Mouse (Mus musculus) embryonic facial prominence, embryonic 11.5 days (tissue): ENCODE data around the gene Cdk6. TPM values are rescaled to one million over a fixed set of nuclear protein-coding genes. Genes with fewer than 3 reads are reported as not detected.
"Not testable (repeated sequence)": the region's sequence is repeated elsewhere in the genome, so short reads cannot be mapped to it uniquely, and the experiment has no call there.

Source experiments
- ATAC-seq: fragments of 200-750 bp; cut with Nextera tagmentation; replicated peaks from 2 replicates; pipeline ENCODE4 v1.8.0; 2017; ENCODE audit warnings: low read depth; ENCODE audit not compliant: insufficient number of reproducible peaks, low FRiP score, low TSS enrichment
- DNase-seq: peaks from one replicate; pipeline ENCODE4 v3.0.0-alpha.2; 2015; ENCODE audit warnings: low spot score
- H3K27ac ChIP-seq: fragments of 300-500 bp; sonication (generic); replicated peaks from 2 replicates; pipeline ENCODE4 v1.5.1; 2014; ENCODE audit warnings: mild to moderate bottlenecking, low read depth, low read length, control low read depth
- H3K27me3 ChIP-seq: fragments of 300-500 bp; sonication (generic); 2 replicates; pipeline ENCODE4 v1.6.1; 2014; ENCODE audit warnings: mild to moderate bottlenecking, low read length, moderate library complexity, mixed read lengths; ENCODE audit not compliant: control insufficient read depth, insufficient read depth
- H3K36me3 ChIP-seq: fragments of 300-500 bp; sonication (generic); replicated peaks from 2 replicates; pipeline ENCODE4 v1.6.1; 2014; ENCODE audit warnings: low read depth, mild to moderate bottlenecking, low read length, moderate library complexity, mixed read lengths; ENCODE audit not compliant: control insufficient read depth, insufficient read depth
- H3K4me1 ChIP-seq: fragments of 300-500 bp; sonication (generic); 2 replicates; pipeline ENCODE4 v1.6.1; 2014; ENCODE audit warnings: low read length, mixed read lengths; ENCODE audit not compliant: control insufficient read depth, insufficient read depth
- H3K4me2 ChIP-seq: fragments of 300-500 bp; sonication (generic); 2 replicates; pipeline ENCODE4 v1.6.1; 2014; ENCODE audit warnings: low read depth, mild to moderate bottlenecking, control low read depth, low read length, moderate library complexity
- H3K4me3 ChIP-seq: fragments of 300-500 bp; sonication (generic); 2 replicates; pipeline ENCODE4 v1.5.1; 2014; ENCODE audit warnings: low read depth, low read length, control low read depth
- H3K9ac ChIP-seq: fragments of 300-500 bp; sonication (generic); replicated peaks from 2 replicates; pipeline ENCODE4 v1.6.1; 2014; ENCODE audit warnings: mild to moderate bottlenecking, control low read depth, low read length
- H3K9me3 ChIP-seq: fragments of 300-500 bp; sonication (generic); replicated peaks from 2 replicates; pipeline ENCODE4 v1.6.1; 2016; ENCODE audit warnings: mild to moderate bottlenecking, low read length, inconsistent platforms, mixed read lengths; ENCODE audit not compliant: control insufficient read depth
- WGBS: fragments of 180-500 bp; shearing (Covaris S2); extraction: QIAGEN DNeasy Blood & Tissue Kit; methylation state at CpG from one replicate; pipeline ENCODE4 v1.1.7; 2014; 5-methylcytosine and 5-hydroxymethylcytosine counted together
- polyA plus RNA-seq: library from polyadenylated mRNA; unstranded; fragments of >200 nt; fragmentation: Nextera tagmentation; extraction: Ambion mirVana; gene quantifications from 2 replicates; pipeline ENCODE4 v1.2.1, GENCODE M21; 2014

Gene Cdk6
- polyA plus RNA-seq, 1 experiment from 2014 or later = 17.2 TPM

DNA sequence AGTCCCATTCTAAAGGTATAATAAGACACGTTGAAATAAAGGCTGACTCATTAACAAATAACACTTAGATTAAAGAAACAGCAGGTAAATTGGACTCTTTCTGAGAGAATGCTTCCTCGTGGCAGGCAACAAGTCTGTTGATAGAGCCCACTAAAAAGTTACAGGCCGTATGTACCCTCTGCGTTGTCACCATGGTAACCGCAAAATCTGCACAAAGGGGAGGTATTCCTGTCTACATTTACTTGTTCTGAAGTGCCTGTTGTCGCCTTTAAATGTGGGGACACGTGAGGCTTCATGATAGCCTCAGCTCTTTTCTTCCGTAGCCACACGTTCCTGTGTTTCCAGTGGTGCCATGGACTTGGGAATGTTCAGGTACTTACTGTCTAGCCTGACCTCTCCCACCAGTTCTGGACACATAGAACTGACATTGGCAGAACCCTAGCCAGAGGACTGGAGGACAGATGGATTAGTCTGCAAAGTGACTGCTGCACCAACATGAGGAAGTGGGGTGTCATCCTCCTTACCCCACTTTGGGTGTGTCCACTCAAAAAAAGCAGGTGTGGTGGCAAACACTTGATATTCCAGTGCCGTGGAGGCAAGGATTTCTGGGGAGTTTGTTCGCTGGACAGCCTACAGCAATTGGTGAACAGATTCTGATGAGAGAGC is 55.8 kb downstream of the Cdk6 start:
- no peak overlapping the region for H3K9ac ChIP-seq
- H3K9me3 ChIP-seq = no peaks in the 10 kb centered on the region
- no peaks in the 10 kb centered on the region for H3K27me3 ChIP-seq
- no peak overlapping the region for H3K4me3 ChIP-seq
- no peaks in the 10 kb centered on the region for H3K36me3 ChIP-seq
- ATAC-seq (no peak), DNase-seq (no peak)
- WGBS = 88% methylated on average over 11 of the region's 11 CpGs
- no peak overlapping the region for H3K27ac ChIP-seq
- no peak overlapping the region for H3K4me2 ChIP-seq
- H3K4me1 ChIP-seq = no peaks in the 10 kb centered on the region

DNA sequence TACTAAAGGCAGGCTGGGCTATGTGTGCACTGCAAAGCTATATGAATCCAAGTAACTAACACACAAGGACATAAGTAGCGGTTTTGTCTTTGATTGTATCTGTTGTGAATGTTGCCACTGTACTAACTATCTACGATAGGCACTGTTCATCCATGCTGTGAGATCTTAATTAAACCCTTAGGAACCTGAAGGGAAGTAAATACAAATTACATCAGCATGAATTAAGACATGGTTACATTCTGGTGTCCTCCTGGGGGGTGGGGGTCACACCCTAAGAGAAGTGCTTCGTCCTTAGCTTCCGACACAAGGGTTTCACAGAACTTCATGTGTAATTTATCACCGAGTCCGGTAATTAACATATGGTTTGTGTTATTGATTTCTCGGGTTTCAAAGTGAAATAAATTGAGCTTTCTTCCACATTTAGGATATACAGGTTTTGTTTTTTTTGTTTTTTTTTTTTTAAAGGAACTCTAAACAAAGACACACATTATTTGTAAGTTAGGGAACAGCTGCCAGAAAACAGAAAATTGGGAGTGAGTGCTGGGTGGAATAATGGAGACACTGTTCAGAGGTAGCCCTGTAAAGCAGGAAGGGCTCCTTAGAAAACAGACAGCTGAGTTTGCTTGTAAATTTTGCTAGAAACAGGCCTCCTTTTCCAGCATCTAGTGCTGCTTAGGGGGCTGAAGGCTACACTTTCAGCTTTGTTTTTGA is 58.7 kb downstream of the Cdk6 start:
- Histone ChIP-seq H3K9me3 (no peaks in the 10 kb centered on the region), H3K4me2 (no peak overlapping the region), H3K36me3 (no peaks in the 10 kb centered on the region), H3K4me3 (no peak overlapping the region), H3K27me3 (no peaks in the 10 kb centered on the region), H3K27ac (no peak overlapping the region), H3K4me1 (no peaks in the 10 kb centered on the region), H3K9ac (no peak overlapping the region)
- peak; percentile 30 for DNase-seq
- no peak for ATAC-seq
- WGBS = 37% methylated on average over 7 of the region's 7 CpGs

DNA sequence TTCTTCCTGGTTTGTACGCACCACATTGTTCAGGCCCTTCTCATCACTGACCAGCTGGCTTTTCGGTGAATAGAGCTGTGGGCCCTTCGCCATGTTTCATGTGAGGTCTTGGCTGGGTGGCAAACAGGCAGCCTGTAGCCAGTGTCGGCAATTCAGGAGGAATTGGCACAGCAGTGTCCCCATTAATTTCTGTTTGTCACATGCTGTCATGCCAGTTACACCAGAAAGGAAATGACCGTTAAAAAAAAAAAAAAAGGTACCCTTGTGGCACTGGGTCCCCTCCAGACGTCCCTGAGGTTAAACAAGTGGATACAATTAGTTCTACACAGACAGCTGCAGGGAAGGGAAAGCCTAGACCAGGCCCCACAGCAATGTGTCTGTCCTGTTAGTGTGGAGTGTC is 63.8 kb downstream of the Cdk6 start:
- Histone ChIP-seq H3K27me3 (no peaks in the 10 kb centered on the region), H3K4me2 (no peak overlapping the region), H3K27ac (no peak overlapping the region), H3K4me1 (no peaks in the 10 kb centered on the region), H3K4me3 (no peak overlapping the region), H3K9me3 (no peaks in the 10 kb centered on the region), H3K36me3 (no peaks in the 10 kb centered on the region), H3K9ac (no peak overlapping the region)
- DNase-seq (no peak), ATAC-seq (no peak)
- WGBS = 47% methylated on average over 6 of the region's 6 CpGs

DNA sequence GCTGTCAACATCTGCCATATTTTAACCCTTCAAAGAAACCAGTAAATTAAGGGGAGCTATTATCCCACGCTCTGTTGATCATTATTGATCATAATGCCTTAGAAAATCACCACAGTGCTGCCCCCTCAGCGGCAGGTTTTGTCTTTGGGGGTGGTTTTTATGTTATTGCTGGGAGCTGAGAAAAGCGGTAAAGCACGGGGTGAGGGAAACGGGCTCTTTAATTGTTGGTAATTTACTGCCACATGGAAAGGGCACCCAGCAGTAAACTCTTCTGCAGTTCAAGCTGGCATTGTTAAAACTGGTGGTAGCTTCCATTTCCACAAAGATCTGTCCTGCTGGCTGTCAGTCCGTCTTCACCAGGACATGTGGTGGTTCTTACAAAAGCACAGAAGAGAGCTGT is 64.2 kb downstream of the Cdk6 start:
- Histone ChIP-seq H3K4me3 (no peak overlapping the region), H3K4me1 (no peaks in the 10 kb centered on the region), H3K4me2 (no peak overlapping the region), H3K9ac (no peak overlapping the region), H3K9me3 (no peaks in the 10 kb centered on the region), H3K36me3 (no peaks in the 10 kb centered on the region), H3K27me3 (no peaks in the 10 kb centered on the region), H3K27ac (no peak overlapping the region)
- DNase-seq (no peak), ATAC-seq (no peak)
- 54% methylated on average over 6 of the region's 6 CpGs for WGBS

DNA sequence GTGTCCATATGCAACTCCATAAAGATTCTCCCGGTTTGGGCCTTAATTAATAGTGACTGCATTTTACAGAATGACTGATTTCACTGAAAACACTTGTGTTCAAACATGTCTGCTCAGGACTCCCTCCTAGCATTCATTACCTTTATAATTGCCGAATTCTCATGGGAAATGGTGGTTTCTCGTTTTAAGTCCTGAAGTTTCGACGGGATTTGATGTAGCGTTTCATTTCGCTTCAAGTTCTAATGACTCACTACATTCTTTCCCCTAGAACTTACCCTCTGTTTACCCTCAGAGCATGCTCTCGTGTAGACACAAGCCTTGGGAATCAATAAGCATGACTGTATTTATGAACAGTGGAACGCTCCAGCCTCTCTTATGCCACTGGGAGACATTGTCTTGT is 66.6 kb downstream of the Cdk6 start:
- no peaks in the 10 kb centered on the region for H3K27me3 ChIP-seq
- DNase-seq = no peak
- no peaks in the 10 kb centered on the region for H3K9me3 ChIP-seq
- ATAC-seq = no peak
- H3K4me2 ChIP-seq = no peak overlapping the region
- no peaks in the 10 kb centered on the region for H3K4me1 ChIP-seq
- 81% methylated on average over 9 of the region's 9 CpGs for WGBS
- H3K4me3 ChIP-seq = no peak overlapping the region
- H3K27ac ChIP-seq = no peak overlapping the region
- no peak overlapping the region for H3K9ac ChIP-seq
- no peaks in the 10 kb centered on the region for H3K36me3 ChIP-seq

DNA sequence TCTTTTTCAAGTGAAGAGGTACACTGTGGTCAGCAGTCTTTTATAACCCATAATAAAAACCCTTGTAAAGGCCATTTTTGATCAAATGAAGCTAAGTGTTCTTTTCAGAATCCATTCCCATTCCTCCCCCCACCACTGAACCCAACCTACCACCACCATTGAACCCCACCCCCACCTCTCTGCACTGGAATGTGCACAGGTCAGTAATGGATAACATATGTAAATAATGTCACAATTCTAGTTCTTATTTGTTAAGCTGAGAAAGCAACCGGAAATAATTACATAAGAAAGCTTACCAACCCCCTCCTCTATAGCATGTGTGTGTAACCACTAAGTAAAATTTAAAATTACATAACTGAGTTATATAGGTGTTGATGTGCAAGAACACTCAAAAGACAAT is 76.9 kb downstream of the Cdk6 start:
- not testable (repeated sequence) for ATAC-seq, H3K4me2 ChIP-seq, H3K9me3 ChIP-seq, H3K36me3 ChIP-seq, H3K4me1 ChIP-seq, H3K4me3 ChIP-seq, H3K27ac ChIP-seq, H3K27me3 ChIP-seq, H3K9ac ChIP-seq, DNase-seq
- 54% methylated on average over 1 of the region's 1 CpGs for WGBS

DNA sequence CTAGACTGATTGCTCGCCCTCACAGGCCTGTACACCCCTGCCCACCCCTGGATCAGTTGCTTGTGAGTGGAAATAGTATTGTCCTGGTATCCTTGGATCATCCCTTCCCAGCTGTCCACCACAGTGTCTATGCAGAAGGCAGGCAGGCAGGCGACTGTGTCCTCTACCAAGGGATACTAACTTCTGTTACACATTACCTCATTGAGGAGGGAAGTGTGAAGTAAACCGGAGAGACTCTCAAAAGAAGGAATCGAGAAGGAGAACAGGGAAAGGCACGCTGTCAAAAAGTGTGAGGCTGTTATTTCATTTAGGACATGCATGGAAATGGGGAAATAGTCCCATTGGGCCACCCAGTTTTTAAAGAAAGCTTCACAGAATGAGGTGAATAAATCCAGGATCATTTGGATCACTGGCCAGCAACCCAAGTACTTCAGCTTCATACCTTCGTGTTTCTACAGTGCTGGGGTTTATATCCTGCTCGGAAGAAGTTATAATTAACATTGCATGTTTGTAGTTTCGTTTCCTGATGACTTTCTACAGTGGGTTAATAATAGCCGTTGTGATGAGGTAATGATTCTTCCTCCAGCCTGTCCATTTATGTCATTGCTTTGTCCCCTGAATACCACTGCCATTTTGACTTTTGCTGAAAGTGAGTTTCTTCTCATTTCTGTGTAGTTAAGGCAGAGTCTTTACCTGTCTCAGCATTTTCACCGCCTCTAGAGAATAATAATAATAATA is 79.0 kb downstream of the Cdk6 start:
- WGBS = 81% methylated on average over 10 of the region's 10 CpGs
- Histone ChIP-seq H3K4me3 (no peak overlapping the region), H3K4me2 (no peak overlapping the region), H3K27ac (no peak overlapping the region), H3K4me1 (no peaks in the 10 kb centered on the region), H3K27me3 (no peaks in the 10 kb centered on the region), H3K9me3 (no peaks in the 10 kb centered on the region), H3K9ac (no peak overlapping the region), H3K36me3 (no peaks in the 10 kb centered on the region)
- DNase-seq (no peak), ATAC-seq (no peak)

DNA sequence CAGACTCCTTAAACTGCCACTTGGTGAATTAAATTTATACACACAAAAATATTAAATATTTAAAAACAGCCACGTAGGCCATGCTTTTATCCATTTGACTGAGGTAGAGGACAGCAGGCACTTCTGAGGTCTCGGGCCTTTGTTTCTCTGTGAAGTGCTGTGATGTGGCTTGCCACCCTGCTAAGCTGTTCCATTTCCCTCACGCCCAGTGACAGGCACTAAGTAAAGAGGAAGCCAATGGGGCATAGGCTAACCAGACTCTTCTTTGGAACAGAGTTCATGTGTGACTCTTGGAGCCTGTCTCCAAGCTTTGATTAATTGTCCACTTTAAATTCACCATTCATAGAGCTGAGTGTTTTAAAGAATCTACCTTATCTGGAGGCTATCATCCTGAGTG is 79.5 kb downstream of the Cdk6 start:
- no peak for DNase-seq
- H3K27ac ChIP-seq = no peak overlapping the region
- no peaks in the 10 kb centered on the region for H3K27me3 ChIP-seq
- no peak overlapping the region for H3K4me2 ChIP-seq
- no peak for ATAC-seq
- H3K9me3 ChIP-seq = no peaks in the 10 kb centered on the region
- H3K4me3 ChIP-seq = no peak overlapping the region
- no peak overlapping the region for H3K9ac ChIP-seq
- WGBS = 83% methylated on average over 3 of the region's 3 CpGs
- H3K36me3 ChIP-seq = no peaks in the 10 kb centered on the region
- no peaks in the 10 kb centered on the region for H3K4me1 ChIP-seq
